Mouse (Mus musculus): ENCODE data around the gene Ypel3.
A peak's percentile ranks its signal among the peaks of the same experiment; 100 is the strongest.
"Not testable (repeated sequence)": the region's sequence is repeated elsewhere in the genome, so short reads cannot be mapped to it uniquely, and the experiment has no call there.

Gene Ypel3

GRCm38 (mm10) chr7:126776598-126777057 lies at the start of gene Ypel3:
TSS of gene Ypel3 (plus strand) at chr7:126776955.
- DNase-seq (ENCODE audit: low spot score), result peak; percentile 96

GRCm38 (mm10) chr7:126730256-126730789 lies 46.4 kb upstream of the Ypel3 start:
- not testable (repeated sequence) for DNase-seq (ENCODE audit: low spot score)

- DNase-seq (ENCODE audit: low spot score), result no peak
Observed at GRCm38 (mm10) chr7:126736122-126736521, 40.6 kb upstream of the Ypel3 start.

GRCm38 (mm10) chr7:126739551-126739950 lies 37.2 kb upstream of the Ypel3 start:
- DNase-seq (ENCODE audit: low spot score), result no peak

- no peak for DNase-seq (ENCODE audit: low spot score)
Observed at GRCm38 (mm10) chr7:126740132-126740735, 36.5 kb upstream of the Ypel3 start.

- DNase-seq (ENCODE audit: low spot score), result no peak
Observed at GRCm38 (mm10) chr7:126740977-126741376, 35.8 kb upstream of the Ypel3 start.

GRCm38 (mm10) chr7:126741452-126741851 lies 35.3 kb upstream of the Ypel3 start:
- no peak for DNase-seq (ENCODE audit: low spot score)

GRCm38 (mm10) chr7:126741964-126742482 lies 34.7 kb upstream of the Ypel3 start:
- no peak for DNase-seq (ENCODE audit: low spot score)

- DNase-seq (ENCODE audit: low spot score), result no peak
Observed at GRCm38 (mm10) chr7:126746066-126746465, 30.7 kb upstream of the Ypel3 start.

GRCm38 (mm10) chr7:126746798-126747197 lies 30.0 kb upstream of the Ypel3 start:
- DNase-seq (ENCODE audit: low spot score), result no peak

- no peak for DNase-seq (ENCODE audit: low spot score)
Observed at GRCm38 (mm10) chr7:126748824-126749223, 27.9 kb upstream of the Ypel3 start.

- peak; percentile 56 for DNase-seq (ENCODE audit: low spot score)
Observed at GRCm38 (mm10) chr7:126749582-126750343, 27.0 kb upstream of the Ypel3 start.

GRCm38 (mm10) chr7:126754866-126755265 lies 21.9 kb upstream of the Ypel3 start:
- DNase-seq (ENCODE audit: low spot score), result peak; percentile 89

GRCm38 (mm10) chr7:126758539-126758938 lies 18.2 kb upstream of the Ypel3 start:
- no peak for DNase-seq (ENCODE audit: low spot score)

- peak; percentile 92 for DNase-seq (ENCODE audit: low spot score)
Observed at GRCm38 (mm10) chr7:126759050-126759671, 17.6 kb upstream of the Ypel3 start, which contains the start of gene Mapk3. TSS of gene Mapk3 (plus strand) at chr7:126759601.

- no peak for DNase-seq (ENCODE audit: low spot score)
Observed at GRCm38 (mm10) chr7:126759672-126760390, 16.9 kb upstream of the Ypel3 start.

GRCm38 (mm10) chr7:126760391-126760802 lies 16.4 kb upstream of the Ypel3 start:
- peak; percentile 78 for DNase-seq (ENCODE audit: low spot score)

- no peak for DNase-seq (ENCODE audit: low spot score)
Observed at GRCm38 (mm10) chr7:126760956-126761355, 15.8 kb upstream of the Ypel3 start.

- DNase-seq (ENCODE audit: low spot score), result no peak
Observed at GRCm38 (mm10) chr7:126761529-126762067, 15.2 kb upstream of the Ypel3 start.

- no peak for DNase-seq (ENCODE audit: low spot score)
Observed at GRCm38 (mm10) chr7:126762471-126763008, 14.2 kb upstream of the Ypel3 start.

- DNase-seq (ENCODE audit: low spot score), result no peak
Observed at GRCm38 (mm10) chr7:126765540-126765939, 11.2 kb upstream of the Ypel3 start.

Measured in testis, postnatal 10 days (tissue).